Mouse (Mus musculus): ENCODE data around the gene Cacnb4. TPM values are rescaled to one million over a fixed set of nuclear protein-coding genes. Genes with fewer than 3 reads are reported as not detected.

Gene Cacnb4
- total RNA-seq, 2 experiments from 2014 or later = not detected

DNA sequence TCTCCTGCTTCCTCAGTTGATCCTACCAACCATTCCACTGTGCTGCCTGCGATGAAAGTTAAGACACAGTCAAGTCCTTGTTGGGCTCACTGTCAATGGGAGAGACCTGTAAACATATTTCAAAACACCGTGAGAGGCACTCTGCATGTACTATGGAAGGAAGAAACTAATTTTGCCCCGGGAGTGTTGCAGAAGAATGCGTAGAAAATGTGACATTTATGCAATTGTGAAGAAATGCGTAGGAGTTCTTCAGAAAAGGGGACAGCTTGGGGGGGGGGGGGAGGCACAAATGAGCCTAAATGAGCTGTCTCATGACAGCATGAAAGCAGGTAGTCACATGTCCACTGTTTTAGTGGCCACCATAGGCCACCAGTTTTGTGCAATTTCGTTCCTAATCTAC, 25.1 kb downstream of the Cacnb4 start:
- no peak for ATAC-seq (replicated peaks; ENCODE audit: poor library complexity)

DNA sequence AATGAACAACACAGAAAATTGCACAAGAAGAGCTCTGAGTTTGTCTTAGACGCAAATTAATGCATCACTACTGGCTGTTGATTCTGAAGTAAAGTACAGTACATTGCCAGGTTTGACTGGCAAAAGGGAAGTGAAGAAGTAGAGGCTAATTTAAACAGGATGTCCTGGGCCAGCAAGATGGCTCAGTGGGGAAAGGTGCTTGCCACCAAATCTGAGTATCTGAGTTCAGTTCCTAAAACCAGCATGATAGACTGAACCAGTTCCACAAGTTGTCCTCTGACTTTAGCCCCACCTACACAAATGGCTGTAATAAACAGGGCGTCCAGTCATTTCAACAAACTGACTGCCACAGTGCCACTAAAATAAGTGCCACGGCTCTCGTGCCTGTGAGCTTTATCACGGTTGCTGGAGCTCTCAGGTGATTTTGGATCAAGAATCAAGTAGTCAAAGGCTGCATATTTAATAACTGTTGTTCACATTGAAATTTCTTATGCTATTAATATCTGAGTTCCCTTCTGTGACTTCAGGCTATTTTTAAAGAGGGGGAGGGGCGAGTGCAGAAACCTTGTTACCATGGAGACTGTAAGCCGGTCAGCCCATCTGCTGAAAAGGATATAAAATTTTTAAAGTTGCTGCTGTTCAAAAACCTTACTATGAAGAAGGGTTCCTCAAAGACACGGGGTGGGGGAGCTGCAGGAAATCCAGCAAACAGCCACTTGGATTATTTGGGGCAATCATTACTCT, 29.2 kb downstream of the Cacnb4 start:
- ATAC-seq (replicated peaks; ENCODE audit: poor library complexity) = no peak

DNA sequence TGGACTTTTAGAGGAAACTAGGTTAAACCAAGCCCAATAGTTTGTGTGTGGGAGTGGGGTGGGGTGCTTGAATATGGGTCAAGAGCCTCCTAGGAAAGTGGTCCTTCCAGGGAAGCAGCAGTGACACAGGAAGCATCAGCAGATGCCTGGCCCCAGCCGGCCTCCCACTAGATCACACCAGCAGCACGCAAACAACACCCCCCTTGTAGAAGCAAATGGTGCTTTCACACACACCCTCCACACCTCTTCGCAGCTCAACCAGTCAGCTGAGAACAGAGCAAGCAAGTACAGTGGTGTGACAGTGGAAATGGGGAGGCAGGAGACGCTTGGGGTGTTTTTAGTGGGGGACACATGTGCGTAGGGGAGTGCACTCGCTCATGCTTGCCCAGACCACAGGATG, 33.0 kb downstream of the Cacnb4 start:
- no peak for ATAC-seq (replicated peaks; ENCODE audit: poor library complexity)

DNA sequence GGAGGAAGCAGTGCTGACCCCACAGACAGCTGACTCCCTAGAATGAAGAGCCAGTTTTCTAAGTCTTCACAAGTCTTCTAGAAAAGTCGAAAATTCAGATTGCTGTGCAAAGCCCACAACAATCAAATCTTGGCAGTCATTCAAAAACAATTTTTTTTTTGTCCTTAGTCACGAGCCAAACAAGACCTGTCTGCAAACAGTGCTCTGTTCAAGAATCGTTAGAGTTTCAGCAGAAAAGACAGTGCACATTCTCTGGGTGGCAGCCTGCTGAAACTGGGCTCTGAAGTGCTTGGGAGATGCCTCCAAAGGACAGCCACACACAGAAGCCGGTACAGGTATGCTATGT, 37.1 kb downstream of the Cacnb4 start:
- no peak for ATAC-seq (replicated peaks; ENCODE audit: poor library complexity)

DNA sequence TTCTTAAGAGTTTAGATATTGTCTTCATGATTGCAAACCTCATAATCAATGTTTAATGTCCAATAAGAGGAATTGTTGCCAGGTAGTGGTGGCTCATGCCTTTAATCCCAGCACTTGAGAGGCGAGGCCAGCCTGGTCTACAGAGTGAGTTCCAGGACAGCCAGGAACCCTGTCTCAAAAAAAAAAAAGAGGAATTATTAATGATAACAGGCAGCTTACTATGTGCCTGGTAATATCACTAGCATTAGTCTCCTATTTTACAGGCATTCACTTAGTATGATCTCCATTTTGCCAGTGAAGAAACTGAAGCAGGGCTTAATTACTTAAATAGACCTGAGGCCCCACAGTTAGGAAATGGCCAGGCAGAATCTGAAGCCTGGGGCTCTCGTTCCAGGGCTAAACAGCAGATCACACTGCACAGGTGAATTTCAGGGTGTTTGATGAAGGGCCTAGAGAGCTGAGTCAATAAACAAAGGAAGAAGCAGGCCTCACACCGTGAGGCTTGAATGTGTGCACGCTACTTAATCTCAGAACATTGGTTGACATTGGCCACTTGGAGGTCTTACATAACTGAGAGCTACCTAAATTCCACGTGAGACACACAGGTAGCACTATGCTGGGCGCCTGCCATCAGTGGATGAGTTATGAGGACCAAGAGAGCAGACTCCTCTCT, 37.6 kb downstream of the Cacnb4 start:
- no peak for ATAC-seq (replicated peaks; ENCODE audit: poor library complexity)

DNA sequence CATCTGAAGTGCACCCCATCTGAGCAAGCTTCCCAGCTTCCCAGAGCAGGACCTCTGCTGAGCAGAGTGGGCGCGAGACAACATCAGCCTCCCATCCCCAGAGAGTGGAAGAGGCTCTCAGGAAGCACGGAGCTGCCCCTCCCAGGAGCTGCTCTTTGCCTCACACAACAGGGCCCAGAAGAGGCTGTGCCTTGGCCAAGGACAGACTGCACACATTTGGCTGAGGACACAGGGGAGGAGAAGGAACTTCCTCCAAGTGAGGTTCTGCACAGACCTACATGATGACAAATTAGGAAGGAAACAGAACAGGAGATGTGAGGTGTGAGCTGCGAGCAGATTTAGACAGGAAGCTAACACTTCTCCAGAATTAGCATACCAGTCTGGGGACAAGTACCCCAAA, 38.4 kb downstream of the Cacnb4 start:
- 0 out of 2 replicates have a peak, but pooled peaks have one; percentile 20 for ATAC-seq (replicated peaks; ENCODE audit: poor library complexity)

DNA sequence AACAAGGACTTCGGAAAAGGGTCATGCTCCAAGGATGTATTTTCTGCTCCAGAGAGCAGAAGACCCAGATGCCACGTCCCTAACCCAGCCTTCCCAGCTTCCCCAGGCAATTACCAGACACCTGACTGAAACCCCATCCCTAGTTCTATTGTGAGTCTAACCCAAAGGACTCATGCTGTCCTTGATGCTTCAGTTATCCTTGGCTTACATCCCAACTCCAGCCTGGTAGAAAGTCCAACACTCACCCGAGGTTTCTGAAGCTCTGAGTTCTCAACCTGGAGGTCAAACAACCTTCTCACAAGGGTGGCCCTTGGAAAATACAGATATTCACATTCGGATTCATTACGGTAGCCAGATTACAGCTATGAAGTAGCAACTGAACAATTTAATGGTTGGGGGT, 40.6 kb downstream of the Cacnb4 start:
- no peak for ATAC-seq (replicated peaks; ENCODE audit: poor library complexity)

DNA sequence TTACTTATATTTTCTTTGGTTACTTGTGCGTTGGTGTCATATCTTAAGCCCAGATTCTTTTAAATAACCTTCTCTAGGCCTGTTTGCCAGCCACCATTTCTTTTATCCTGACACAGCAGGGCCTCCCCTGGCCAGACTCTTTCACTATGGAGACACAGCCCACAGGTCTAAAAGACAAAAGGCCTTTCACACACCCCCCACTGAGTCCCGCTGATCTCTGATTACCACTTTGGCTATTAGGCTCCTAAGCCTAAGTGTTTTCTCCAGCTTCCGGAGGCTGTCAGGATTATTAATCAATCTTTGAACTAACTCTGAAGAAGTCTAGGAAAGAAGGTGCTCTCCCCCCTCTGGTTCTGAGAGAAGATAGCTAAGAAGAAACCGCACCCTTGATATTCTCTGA, 41.3 kb downstream of the Cacnb4 start:
- no peak for ATAC-seq (replicated peaks; ENCODE audit: poor library complexity)

DNA sequence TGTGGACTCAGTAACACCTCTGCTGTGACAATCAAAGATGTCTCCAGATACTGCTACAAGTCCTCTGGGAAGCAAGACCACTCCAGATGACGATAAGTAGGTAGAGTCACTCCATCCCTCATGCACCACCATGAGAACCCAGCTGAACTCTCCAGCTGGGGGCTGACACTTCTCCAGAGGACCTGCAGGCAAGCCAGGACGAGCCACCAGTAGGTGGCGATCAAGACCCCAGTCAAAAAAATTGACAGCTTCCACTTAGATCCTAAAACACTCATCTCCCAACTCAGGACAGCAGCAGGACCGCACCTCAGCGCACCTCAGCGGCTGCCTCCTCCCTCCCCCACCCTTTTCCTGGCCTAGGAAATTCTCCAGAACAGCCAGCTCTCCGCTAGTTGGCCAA, 43.8 kb downstream of the Cacnb4 start:
- ATAC-seq (replicated peaks; ENCODE audit: poor library complexity) = peak; percentile 76

DNA sequence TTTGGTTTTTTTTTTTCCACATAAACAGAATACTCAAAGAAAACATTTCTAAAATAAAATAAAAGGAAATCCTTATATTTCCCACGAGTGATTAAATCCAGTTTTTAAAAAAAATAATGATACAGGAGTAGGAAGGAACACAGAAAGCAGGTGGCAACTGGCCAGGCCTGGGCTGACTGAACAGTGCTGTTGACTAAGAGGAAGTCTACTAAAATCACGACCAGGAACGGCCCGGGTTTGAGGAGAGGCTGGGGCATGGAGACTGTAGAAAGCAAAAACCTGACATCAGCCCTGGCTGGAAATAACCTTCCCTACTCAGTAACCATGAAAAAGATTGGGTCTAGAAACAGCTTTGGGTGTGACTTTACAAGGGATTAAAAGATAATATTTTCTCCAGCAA, 48.4 kb downstream of the Cacnb4 start:
- ATAC-seq (replicated peaks; ENCODE audit: poor library complexity) = no peak

DNA sequence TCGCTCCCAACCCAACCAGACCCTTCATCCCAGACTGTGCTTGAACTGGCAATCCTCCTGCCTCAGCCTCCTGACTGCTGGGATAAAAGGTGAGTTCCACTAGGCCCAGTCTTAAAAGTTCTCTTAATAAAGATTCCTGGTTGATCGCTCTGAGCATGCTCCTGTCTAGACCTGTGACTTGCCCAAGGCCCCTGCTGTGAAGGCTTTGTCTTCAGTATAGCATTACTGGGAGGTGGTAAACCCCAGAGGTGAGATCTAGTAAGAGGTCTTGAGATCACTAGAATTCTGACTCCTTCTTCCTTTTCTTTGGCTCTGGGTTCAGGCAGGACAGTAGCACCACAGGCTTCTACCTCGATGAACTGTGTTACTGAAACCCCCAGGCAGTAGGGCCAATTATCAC, 50.4 kb downstream of the Cacnb4 start:
- ATAC-seq (replicated peaks; ENCODE audit: poor library complexity) = no peak

DNA sequence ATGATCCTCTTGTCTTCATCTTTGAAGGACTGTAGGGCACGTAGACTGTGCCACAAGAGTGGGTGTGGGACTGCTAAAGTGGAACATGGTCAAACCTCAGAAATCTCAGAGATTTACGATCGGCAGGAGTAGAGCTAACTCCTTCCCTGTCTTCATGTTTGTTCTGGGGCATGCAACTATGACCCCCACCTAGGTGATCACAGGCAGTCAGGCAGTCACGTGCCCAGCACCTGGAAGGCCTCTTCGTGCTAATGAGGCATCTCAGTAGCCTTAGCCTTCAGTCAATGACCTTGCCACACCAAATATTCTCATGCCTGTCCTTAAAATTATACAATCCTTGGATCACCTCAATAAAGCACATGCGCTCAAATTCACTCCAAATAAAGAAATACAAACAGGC, 50.9 kb downstream of the Cacnb4 start:
- ATAC-seq (replicated peaks; ENCODE audit: poor library complexity) = no peak

DNA sequence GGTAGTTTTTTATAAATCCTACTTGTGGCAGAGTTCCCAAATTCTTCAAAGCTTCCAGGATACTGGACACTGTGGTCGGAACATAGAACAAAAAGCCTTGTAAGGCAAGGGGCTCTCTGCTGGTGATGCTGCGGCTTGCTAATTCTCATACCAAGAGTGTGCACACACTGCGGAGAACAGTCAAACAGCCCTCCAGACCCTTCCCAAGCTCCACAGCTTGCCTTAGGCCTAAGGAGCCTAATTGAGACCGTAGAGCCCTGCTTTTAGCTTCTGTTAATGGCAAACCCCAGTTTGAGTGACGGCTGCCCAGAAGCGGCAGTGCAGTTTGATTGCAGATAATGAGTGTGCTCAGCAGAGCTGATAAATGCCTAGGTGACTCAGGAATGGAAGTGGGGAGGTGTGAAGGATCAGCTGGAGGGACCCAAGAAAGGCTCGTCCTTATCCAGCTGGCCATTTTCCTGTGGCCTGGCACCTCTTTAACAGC, 52.7 kb downstream of the Cacnb4 start:
- no peak for ATAC-seq (replicated peaks; ENCODE audit: poor library complexity)

DNA sequence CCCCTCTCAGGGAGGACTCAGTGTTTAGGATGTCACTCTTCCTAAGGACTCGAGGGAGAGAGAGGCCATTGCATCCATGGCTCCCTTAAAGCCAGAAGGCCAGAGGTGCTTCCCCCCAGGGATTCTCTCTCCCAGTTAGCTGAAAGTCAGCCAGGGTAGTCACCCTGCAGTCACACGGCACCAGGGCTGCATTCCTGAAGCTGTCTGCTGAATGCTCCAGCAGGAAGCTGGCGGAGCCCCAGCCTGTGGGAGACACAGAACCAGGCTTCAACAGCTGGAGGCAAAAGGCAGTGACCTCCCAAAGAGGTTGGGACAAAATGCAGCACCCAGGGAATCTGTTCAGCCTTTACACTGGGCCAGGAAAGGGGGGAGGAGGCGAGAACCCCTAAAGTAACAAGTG, 53.2 kb downstream of the Cacnb4 start:
- ATAC-seq (replicated peaks; ENCODE audit: poor library complexity) = no peak

DNA sequence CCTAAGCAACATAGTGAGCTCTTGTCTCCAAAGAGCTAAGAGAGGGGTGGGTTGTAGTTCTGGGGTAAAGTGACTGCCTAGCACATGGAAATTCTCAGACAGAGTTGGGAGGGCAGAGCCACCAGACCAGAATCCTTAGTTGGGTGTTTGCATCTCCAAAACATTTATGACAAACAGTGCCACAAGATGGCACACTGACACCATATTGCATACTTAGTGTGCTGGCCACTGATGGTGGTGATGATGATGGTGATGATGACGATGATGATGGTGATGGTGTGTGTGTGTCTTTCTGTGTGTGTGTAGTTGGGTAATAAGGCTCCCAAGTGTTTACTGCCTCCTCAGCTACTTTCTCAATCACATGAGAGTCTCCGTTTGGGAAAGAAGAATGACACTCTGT, 54.0 kb downstream of the Cacnb4 start:
- peak; percentile 54; the same call in 1 of the 2 replicates for ATAC-seq (replicated peaks; ENCODE audit: poor library complexity)

DNA sequence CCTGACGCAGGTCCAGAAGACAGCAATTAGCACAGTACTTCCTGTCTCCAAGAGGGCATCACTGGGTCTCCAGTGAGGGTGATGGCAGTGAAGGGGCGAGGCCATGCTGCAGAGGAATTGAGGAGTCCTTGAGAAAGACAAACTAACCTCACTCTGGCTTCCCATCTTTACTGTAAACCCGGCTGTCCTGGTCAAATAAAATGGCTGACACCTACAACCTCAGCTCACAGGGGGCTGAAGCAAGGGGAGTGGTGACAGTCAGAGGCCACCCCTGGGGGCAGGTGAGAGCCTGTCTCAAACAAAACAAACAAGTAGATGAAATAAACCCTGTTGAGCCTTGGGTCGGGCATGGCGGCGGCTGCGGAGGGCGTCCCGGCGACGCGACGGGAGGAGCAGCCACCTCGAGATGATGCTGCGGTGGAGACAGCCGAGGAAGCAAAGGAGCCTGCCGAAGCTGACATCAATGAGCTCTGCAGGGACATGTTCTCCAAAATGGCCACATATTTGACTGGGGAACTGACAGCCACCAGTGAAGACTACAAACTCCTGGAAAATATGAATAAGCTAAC, 57.1 kb downstream of the Cacnb4 start:
- peak; percentile 46; the same call in 1 of the 2 replicates for ATAC-seq (replicated peaks; ENCODE audit: poor library complexity)

DNA sequence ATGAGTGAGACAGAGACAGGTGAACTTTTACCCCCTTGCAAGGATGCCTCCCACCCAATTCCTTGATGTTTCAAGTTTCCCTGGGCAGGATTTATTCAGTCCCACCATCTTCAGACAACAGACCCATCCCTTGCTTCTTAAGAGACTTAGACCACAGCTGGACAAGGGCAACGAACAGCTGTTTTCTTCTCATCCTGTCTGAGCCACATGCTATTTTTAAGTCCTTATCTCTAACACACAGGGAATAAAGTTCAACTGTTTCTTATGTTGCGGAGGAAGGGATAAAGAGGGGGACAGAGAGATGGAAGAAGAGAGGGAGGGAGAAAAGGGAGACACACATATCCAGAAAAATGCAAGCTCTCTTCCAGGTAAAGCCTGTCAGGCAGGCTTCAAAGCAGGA, 57.8 kb downstream of the Cacnb4 start:
- ATAC-seq (replicated peaks; ENCODE audit: poor library complexity) = peak; percentile 50

DNA sequence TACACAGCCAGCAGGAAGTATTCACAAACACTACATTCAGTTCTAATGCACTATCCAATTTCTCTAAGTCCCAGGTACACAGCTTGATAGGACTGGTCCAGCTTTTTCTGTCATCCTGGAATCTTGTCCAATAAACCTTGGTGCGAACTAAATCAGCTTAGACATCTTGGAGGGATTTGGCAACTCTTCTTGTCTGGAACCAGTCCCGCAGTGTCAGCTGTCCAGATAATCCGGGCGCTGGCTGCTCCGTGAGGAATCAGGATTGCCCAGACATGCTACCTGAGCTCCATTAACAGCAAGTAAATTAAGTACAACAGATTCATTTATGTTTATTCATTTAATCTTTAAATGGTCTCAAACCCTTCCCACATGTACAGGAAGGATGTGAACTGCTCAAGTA, 61.2 kb downstream of the Cacnb4 start:
- ATAC-seq (replicated peaks; ENCODE audit: poor library complexity) = no peak

DNA sequence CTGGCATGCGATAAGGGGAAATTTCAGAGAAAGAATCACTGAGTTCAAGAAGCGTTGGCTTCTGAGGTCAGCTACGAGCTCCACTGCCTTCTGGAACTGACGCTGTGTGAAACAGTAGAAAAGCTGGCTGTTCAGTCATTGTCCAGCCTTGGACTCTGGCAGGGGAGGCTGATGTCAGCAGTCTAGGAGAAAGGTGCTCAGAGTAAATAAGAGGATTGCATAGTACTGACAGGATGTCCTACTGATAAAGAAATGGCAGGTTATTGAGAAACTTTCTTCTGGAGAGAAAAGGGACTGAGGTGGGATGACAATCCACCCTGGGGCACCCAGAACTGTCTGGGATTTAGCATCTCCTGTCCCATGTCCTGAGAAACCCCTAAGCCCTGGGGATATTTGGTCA, 62.7 kb downstream of the Cacnb4 start:
- no peak for ATAC-seq (replicated peaks; ENCODE audit: poor library complexity)

DNA sequence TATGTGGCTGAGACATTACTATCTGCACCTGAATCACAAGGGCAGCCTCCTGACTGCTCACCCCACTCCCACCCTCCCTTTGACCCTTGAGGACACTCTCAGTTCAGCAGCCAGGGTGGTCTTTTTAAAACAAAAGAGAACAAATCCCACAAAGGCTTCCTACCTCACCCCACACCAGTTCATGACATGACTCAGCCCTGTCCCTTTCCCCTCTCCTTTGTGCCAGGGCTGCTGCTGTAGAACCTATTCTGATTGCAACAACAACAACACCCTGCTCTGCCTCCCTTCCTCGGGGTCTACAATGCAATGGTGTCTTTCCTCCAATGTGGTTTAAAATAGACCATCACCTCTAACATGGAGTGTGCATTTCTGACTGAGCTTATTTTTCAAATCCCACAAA, 67.1 kb downstream of the Cacnb4 start:
- no peak for ATAC-seq (replicated peaks; ENCODE audit: poor library complexity)

DNA sequence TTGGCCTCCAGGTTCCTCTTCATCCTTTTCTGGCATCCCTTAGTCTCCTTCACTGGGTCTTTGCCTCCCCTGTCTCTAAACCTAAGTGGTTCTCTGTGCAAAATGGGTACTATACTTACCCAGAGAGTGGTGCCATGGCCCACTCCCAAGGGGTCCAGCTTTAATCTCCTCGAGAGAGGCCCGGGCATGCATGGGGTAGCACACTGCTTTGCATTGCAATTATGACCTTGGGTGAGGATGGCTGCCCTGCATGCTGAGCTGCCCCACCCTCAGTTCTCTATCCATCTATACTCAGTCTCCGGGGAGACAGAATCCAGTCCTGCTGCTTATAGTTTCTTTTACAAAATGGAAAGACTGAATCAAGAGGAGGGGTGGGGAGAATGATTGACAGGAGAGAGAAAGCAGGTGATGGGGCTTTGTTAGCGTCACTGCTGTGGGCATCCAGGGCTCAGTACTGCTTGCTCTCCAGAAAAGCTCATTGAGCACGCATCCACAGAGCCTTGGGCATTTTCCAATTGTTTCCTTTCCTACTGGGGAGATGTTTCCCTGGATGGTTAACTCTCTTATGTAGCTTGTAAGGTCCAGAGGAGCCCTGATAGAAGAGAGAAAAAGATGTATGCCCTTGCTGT, 68.7 kb downstream of the Cacnb4 start:
- no peak for ATAC-seq (replicated peaks; ENCODE audit: poor library complexity)

DNA sequence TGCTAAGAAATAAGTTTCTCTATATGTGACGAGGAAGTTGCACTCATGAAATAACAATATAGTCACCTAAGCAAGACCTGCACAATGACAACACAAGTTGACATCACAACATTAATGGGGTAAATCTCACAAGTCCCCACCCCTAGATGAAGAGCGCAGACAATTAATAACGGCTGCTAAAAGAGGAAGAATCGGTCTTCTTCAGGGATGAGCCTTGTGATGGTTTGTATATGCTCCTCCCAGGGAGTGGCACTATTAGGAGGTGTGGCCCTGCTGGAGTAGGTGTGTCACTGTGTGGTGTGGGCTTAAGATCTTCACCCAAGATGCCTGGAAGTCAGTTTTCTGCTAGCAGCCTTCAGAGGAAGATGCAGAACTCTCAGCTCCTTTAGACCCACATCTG, 70.3 kb downstream of the Cacnb4 start:
- no peak for ATAC-seq (replicated peaks; ENCODE audit: poor library complexity)

Data from megakaryocyte progenitor cell, adult 5-6 weeks (primary cell).